Mouse (Mus musculus) gonadal fat pad, adult 2 months (tissue): ENCODE results near the gene Higd2a. TPM values are rescaled to one million over a fixed set of nuclear protein-coding genes. Genes with fewer than 3 reads are reported as not detected.
"Not testable (repeated sequence)": the region's sequence is repeated elsewhere in the genome, so short reads cannot be mapped to it uniquely, and the experiment has no call there.

Experiments
- DNase-seq: peaks from one replicate; pipeline ENCODE4 v3.0.0-alpha.2; 2012; ENCODE audit warnings: low read depth
- polyA plus RNA-seq: library from polyadenylated mRNA; depleted of rRNA; stranded (reverse); fragments of >200 nt; gene quantifications from 2 replicates; pipeline ENCODE4 v1.2.3, GENCODE M21; 2012

The Higd2a gene
- polyA plus RNA-seq, 1 experiment: 119 TPM

- DNase-seq: no peak
Measured at GRCm38 (mm10) chr13:54582126-54582525, 7.9 kb upstream of the Higd2a start.

GRCm38 (mm10) chr13:54582860-54583259 is 7.1 kb upstream of the Higd2a start:
- DNase-seq: no peak

GRCm38 (mm10) chr13:54585831-54586230 is 4.2 kb upstream of the Higd2a start:
- no peak for DNase-seq

- no peak for DNase-seq
Measured at GRCm38 (mm10) chr13:54589414-54589995, 502 bp upstream of the Higd2a start.

- DNase-seq: no peak
Measured at GRCm38 (mm10) chr13:54591776-54592356, 1.9 kb downstream of the Higd2a start.

- no peak for DNase-seq
Measured at GRCm38 (mm10) chr13:54593617-54594016, 3.6 kb downstream of the Higd2a start.

GRCm38 (mm10) chr13:54596107-54596690 is 6.2 kb downstream of the Higd2a start:
- no peak for DNase-seq

- DNase-seq: no peak
Measured at GRCm38 (mm10) chr13:54596870-54597269, 6.9 kb downstream of the Higd2a start.

- no peak for DNase-seq
Measured at GRCm38 (mm10) chr13:54598622-54599143, 8.7 kb downstream of the Higd2a start.

GRCm38 (mm10) chr13:54602639-54603111 is 12.7 kb downstream of the Higd2a start:
- no peak for DNase-seq

- no peak for DNase-seq
Measured at GRCm38 (mm10) chr13:54603501-54603900, 13.5 kb downstream of the Higd2a start.

GRCm38 (mm10) chr13:54604221-54604620 is 14.2 kb downstream of the Higd2a start:
- DNase-seq: no peak

- no peak for DNase-seq
Measured at GRCm38 (mm10) chr13:54605426-54605825, 15.4 kb downstream of the Higd2a start.

- no peak for DNase-seq
Measured at GRCm38 (mm10) chr13:54607204-54607603, 17.2 kb downstream of the Higd2a start.

GRCm38 (mm10) chr13:54608002-54608401 is 18.0 kb downstream of the Higd2a start:
- no peak for DNase-seq

GRCm38 (mm10) chr13:54608666-54609065 is 18.7 kb downstream of the Higd2a start:
- DNase-seq: no peak

GRCm38 (mm10) chr13:54609301-54609700 is 19.3 kb downstream of the Higd2a start:
- DNase-seq: no peak

GRCm38 (mm10) chr13:54610613-54610971 is 20.6 kb downstream of the Higd2a start:
- no peak for DNase-seq

GRCm38 (mm10) chr13:54610972-54611754 is 21.2 kb downstream of the Higd2a start, which contains the start of gene Cltb:
Gene Cltb, minus strand, starts transcription at chr13:54611344.
- no peak for DNase-seq

- not testable (repeated sequence) for DNase-seq
Measured at GRCm38 (mm10) chr13:54613141-54613540, 23.1 kb downstream of the Higd2a start.

- DNase-seq: no peak
Measured at GRCm38 (mm10) chr13:54616307-54616706, 26.3 kb downstream of the Higd2a start.

- DNase-seq: no peak
Measured at GRCm38 (mm10) chr13:54616998-54617397, 27.0 kb downstream of the Higd2a start.
